Mouse (Mus musculus) gastrocnemius, postnatal 36 days (tissue): ENCODE data around the gene Arap2. TPM values are rescaled to one million over a fixed set of nuclear protein-coding genes. Genes with fewer than 3 reads are reported as not detected.

Experiments used
- DNase-seq, 2 experiments: peaks; one replicate each; pipeline ENCODE4 v3.0.0; 2022
- intact Hi-C: fragments of 180-260 bp; cut with DNase I; formaldehyde crosslinking; loops from one replicate; pipeline ENCODE4 v1.15.1; 2025
- total RNA-seq, 2 experiments: library from RNA; stranded (reverse); gene quantifications; 2 replicates each; pipeline ENCODE4 v1.2.3; 2021

The Arap2 gene
- total RNA-seq, 2 experiments from 2014 or later: 0.79 to 0.89 TPM

- intact Hi-C loops: no loop called here
- no peak for DNase-seq
Observed at GRCm38 (mm10) chr5:62640501-62640900, 125.5 kb downstream of the Arap2 start.

GRCm38 (mm10) chr5:62636341-62636740 is 129.6 kb downstream of the Arap2 start:
- intact Hi-C loops: no loop called here
- DNase-seq: no peak

GRCm38 (mm10) chr5:62628901-62629300 is 137.1 kb downstream of the Arap2 start:
- no peak for DNase-seq
- intact Hi-C loops: no loop called here

GRCm38 (mm10) chr5:62622848-62623479 is 143.0 kb downstream of the Arap2 start:
- DNase-seq: no peak
- intact Hi-C loops: no loop called here

- DNase-seq: no peak
- intact Hi-C loops: no loop called here
Observed at GRCm38 (mm10) chr5:62618286-62618685, 147.7 kb downstream of the Arap2 start.

- intact Hi-C loops: no loop called here
- no peak for DNase-seq
Observed at GRCm38 (mm10) chr5:62611990-62612389, 154.0 kb downstream of the Arap2 start.

GRCm38 (mm10) chr5:62587348-62587747 is 178.6 kb downstream of the Arap2 start:
- DNase-seq: no peak
- intact Hi-C loops: no loop called here

GRCm38 (mm10) chr5:62582643-62583042 is 183.3 kb downstream of the Arap2 start:
- intact Hi-C loops: no loop called here
- no peak for DNase-seq

- intact Hi-C loops: no loop called here
Observed at GRCm38 (mm10) chr5:62581699-62582098, 184.3 kb downstream of the Arap2 start.

GRCm38 (mm10) chr5:62574336-62574844 is 191.6 kb downstream of the Arap2 start:
- intact Hi-C loops: no loop called here
- DNase-seq: no peak

More at GRCm38 (mm10) chr5:62581699-62582098, 184.3 kb downstream of the Arap2 start:
- no peak for DNase-seq

Other genes starting within 250 kb of the Arap2 start
- not detected for gene Dthd1, start 47.7 kb upstream of the Arap2 start, total RNA-seq